Mouse (Mus musculus) kidney, embryonic 16.5 days (tissue): ENCODE measurements around the gene Phospho1. TPM values are rescaled to one million over a fixed set of nuclear protein-coding genes. Genes with fewer than 3 reads are reported as not detected.
A peak's percentile ranks its signal among the peaks of the same experiment; 100 is the strongest.

Source experiments
- ATAC-seq: fragments of 200-750 bp; cut with Nextera tagmentation; 2 replicates; pipeline ENCODE4 v1.8.0; 2017; ENCODE audit warnings: moderate TSS enrichment; ENCODE audit not compliant: low FRiP score, low TSS enrichment
- H3K27ac ChIP-seq: fragments of 300-500 bp; sonication (generic); 2 replicates; pipeline ENCODE4 v1.5.1; 2014; ENCODE audit warnings: low read length
- H3K27me3 ChIP-seq: fragments of 300-500 bp; sonication (generic); 2 replicates; pipeline ENCODE4 v1.6.1; 2014; ENCODE audit warnings: low read length, control low read depth, mixed read lengths; ENCODE audit not compliant: insufficient read depth
- H3K36me3 ChIP-seq: fragments of 300-500 bp; sonication (generic); 2 replicates; pipeline ENCODE4 v1.6.1; 2014; ENCODE audit warnings: low read length, control low read depth, mixed read lengths; ENCODE audit not compliant: insufficient read depth
- H3K4me1 ChIP-seq: fragments of 300-500 bp; sonication (generic); 2 replicates; pipeline ENCODE4 v1.6.1; 2014; ENCODE audit warnings: low read length, control low read depth, mixed read lengths; ENCODE audit not compliant: insufficient read depth
- H3K4me2 ChIP-seq: fragments of 300-500 bp; sonication (generic); replicated peaks from 2 replicates; pipeline ENCODE4 v1.6.1; 2014; ENCODE audit warnings: low read depth, low read length
- H3K4me3 ChIP-seq: fragments of 300-500 bp; sonication (generic); 2 replicates; pipeline ENCODE4 v1.5.1; 2014; ENCODE audit warnings: mild to moderate bottlenecking, low read length
- H3K9ac ChIP-seq: fragments of 300-500 bp; sonication (generic); replicated peaks from 2 replicates; pipeline ENCODE4 v1.6.1; 2014; ENCODE audit warnings: low read length
- H3K9me3 ChIP-seq: fragments of 300-500 bp; sonication (generic); 2 replicates; pipeline ENCODE4 v1.6.1; 2016; ENCODE audit warnings: low read length, control low read depth
- WGBS: fragments of 180-500 bp; shearing (Covaris S2); extraction: QIAGEN DNeasy Blood & Tissue Kit; methylation state at CpG from one replicate; pipeline ENCODE4 v1.1.7; 2014; 5-methylcytosine and 5-hydroxymethylcytosine counted together
- polyA plus RNA-seq: library from polyadenylated mRNA; unstranded; fragments of >200 nt; fragmentation: Nextera tagmentation; extraction: Ambion mirVana; gene quantifications from 2 replicates; pipeline ENCODE4 v1.2.1, GENCODE M21; 2015

The Phospho1 gene
- not detected in 2 replicates for polyA plus RNA-seq

GRCm38 (mm10) chr11:95824071-95824876, at the start of gene Phospho1:
TSS of gene Phospho1 (plus strand) at chr11:95824499.
- H3K9ac ChIP-seq, result peak within 1 kb of the TSS; percentile 77
- H3K4me3 ChIP-seq, result peak within 1 kb of the TSS; percentile 68
- H3K4me1 ChIP-seq, result peaks cover 14% of the 10 kb centered on the region
- peak; percentile 96 for ATAC-seq
- no peaks in the 10 kb centered on the region for H3K36me3 ChIP-seq
- H3K9me3 ChIP-seq, result no peaks in the 10 kb centered on the region
- H3K4me2 ChIP-seq, result peak within 1 kb of the TSS; percentile 98
- peaks cover 41% of the 10 kb centered on the region for H3K27me3 ChIP-seq
- under 1% methylated on average over 77 of the region's 78 CpGs for WGBS
- H3K27ac ChIP-seq, result no peak within 1 kb of the TSS

DNA sequence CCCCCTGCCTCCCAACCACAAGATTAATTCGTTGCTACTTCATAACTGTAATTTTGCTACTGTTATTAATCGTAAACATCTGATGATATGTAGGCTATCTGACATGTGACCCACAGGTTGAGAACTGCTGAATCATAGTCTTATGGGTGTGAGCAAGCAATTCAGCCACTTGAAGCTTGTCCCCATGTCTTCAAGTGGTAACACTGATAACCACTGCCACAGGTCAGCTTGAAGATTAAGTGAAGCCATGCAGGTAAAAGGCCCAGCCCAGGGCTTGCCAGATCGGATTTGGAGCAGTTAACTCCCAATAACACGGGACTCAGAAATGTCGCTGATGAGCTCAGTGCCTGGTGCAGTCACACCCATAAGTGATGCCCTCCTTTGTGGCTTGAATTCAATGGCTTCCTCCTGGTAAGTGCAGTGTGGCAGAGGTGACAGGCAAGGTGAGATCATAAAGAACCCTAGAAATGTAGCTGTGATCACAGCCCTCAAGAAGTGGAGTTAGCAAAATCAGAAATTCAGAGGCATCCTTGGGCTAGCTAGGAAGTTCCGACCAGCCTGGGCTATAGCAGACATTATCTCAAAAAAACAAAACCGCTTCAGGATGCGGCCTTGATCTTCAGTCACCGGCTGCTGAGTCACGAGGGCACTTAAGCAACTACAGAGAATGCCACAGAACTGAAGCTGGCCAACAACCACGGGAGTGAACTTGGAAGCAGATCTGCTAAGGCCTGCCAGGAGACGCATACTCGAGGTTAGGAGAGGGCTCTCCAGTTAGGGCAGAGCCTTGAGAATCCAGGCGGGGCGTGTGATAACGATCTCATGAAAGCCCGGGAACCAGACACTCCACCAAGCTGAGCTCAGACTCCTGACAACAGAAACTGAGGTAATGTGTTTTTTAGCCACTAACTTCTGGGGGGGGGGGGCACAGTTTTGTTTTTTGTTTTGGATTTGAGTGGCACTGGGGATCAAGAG, 46.7 kb upstream of the Phospho1 start:
- H3K4me1 ChIP-seq, result no peaks in the 10 kb centered on the region
- ATAC-seq, result 0 out of 2 replicates have a peak, but pooled peaks have one; percentile 23
- H3K36me3 ChIP-seq, result 0 out of 2 replicates have a peak, but pooled peaks cover 5% of the 10 kb centered on the region
- no peaks in the 10 kb centered on the region for H3K9me3 ChIP-seq
- H3K27ac ChIP-seq, result no peak overlapping the region
- H3K4me2 ChIP-seq, result no peak overlapping the region
- H3K9ac ChIP-seq, result no peak overlapping the region
- no peaks in the 10 kb centered on the region for H3K27me3 ChIP-seq
- WGBS, result 66% methylated on average over 17 of the region's 17 CpGs
- H3K4me3 ChIP-seq, result no peak overlapping the region

- Histone ChIP-seq H3K9ac (no peak overlapping the region), H3K27me3 (no peaks in the 10 kb centered on the region), H3K4me2 (no peak overlapping the region), H3K4me1 (no peaks in the 10 kb centered on the region), H3K27ac (no peak overlapping the region), H3K36me3 (0 out of 2 replicates have a peak, but pooled peaks cover 5% of the 10 kb centered on the region), H3K4me3 (no peak overlapping the region), H3K9me3 (no peaks in the 10 kb centered on the region)
- no peak for ATAC-seq
- WGBS, result 78% methylated on average over 4 of the region's 4 CpGs
Measured at GRCm38 (mm10) chr11:95778831-95779251, 45.5 kb upstream of the Phospho1 start.

- no peaks in the 10 kb centered on the region for H3K27me3 ChIP-seq
- no peaks in the 10 kb centered on the region for H3K4me1 ChIP-seq
- no peak overlapping the region for H3K9ac ChIP-seq
- no peak overlapping the region for H3K27ac ChIP-seq
- H3K36me3 ChIP-seq, result 0 out of 2 replicates have a peak, but pooled peaks cover 5% of the 10 kb centered on the region
- 79% methylated on average over 4 of the region's 4 CpGs for WGBS
- no peak overlapping the region for H3K4me2 ChIP-seq
- ATAC-seq, result no peak
- no peaks in the 10 kb centered on the region for H3K9me3 ChIP-seq
- no peak overlapping the region for H3K4me3 ChIP-seq
Measured at GRCm38 (mm10) chr11:95779366-95779765, 44.9 kb upstream of the Phospho1 start.

GRCm38 (mm10) chr11:95780480-95780879, 43.8 kb upstream of the Phospho1 start:
- Histone ChIP-seq H3K27ac (no peak overlapping the region), H3K36me3 (0 out of 2 replicates have a peak, but pooled peaks cover 5% of the 10 kb centered on the region), H3K9me3 (no peaks in the 10 kb centered on the region), H3K4me2 (no peak overlapping the region), H3K4me3 (no peak overlapping the region), H3K4me1 (no peaks in the 10 kb centered on the region), H3K9ac (no peak overlapping the region), H3K27me3 (no peaks in the 10 kb centered on the region)
- ATAC-seq, result no peak
- 83% methylated on average over 8 of the region's 8 CpGs for WGBS

- Histone ChIP-seq H3K4me3 (no peak overlapping the region), H3K27me3 (no peaks in the 10 kb centered on the region), H3K4me1 (no peaks in the 10 kb centered on the region), H3K4me2 (no peak overlapping the region), H3K9ac (no peak overlapping the region), H3K27ac (no peak overlapping the region), H3K9me3 (no peaks in the 10 kb centered on the region), H3K36me3 (no peaks in the 10 kb centered on the region)
- 73% methylated on average over 11 of the region's 11 CpGs for WGBS
- ATAC-seq, result no peak
Measured at GRCm38 (mm10) chr11:95781557-95781956, 42.7 kb upstream of the Phospho1 start.

GRCm38 (mm10) chr11:95783457-95783856, 40.8 kb upstream of the Phospho1 start:
- 79% methylated on average over 4 of the region's 4 CpGs for WGBS
- no peak overlapping the region for H3K27ac ChIP-seq
- no peaks in the 10 kb centered on the region for H3K27me3 ChIP-seq
- no peak for ATAC-seq
- no peaks in the 10 kb centered on the region for H3K4me1 ChIP-seq
- no peak overlapping the region for H3K9ac ChIP-seq
- H3K4me3 ChIP-seq, result no peak overlapping the region
- no peaks in the 10 kb centered on the region for H3K9me3 ChIP-seq
- no peak overlapping the region for H3K4me2 ChIP-seq
- H3K36me3 ChIP-seq, result no peaks in the 10 kb centered on the region

- H3K36me3 ChIP-seq, result no peaks in the 10 kb centered on the region
- ATAC-seq, result no peak
- H3K27ac ChIP-seq, result no peak overlapping the region
- no peaks in the 10 kb centered on the region for H3K27me3 ChIP-seq
- WGBS, result 87% methylated on average over 9 of the region's 9 CpGs
- H3K9ac ChIP-seq, result no peak overlapping the region
- H3K9me3 ChIP-seq, result no peaks in the 10 kb centered on the region
- no peak overlapping the region for H3K4me2 ChIP-seq
- H3K4me3 ChIP-seq, result no peak overlapping the region
- H3K4me1 ChIP-seq, result no peaks in the 10 kb centered on the region
Measured at GRCm38 (mm10) chr11:95783958-95784357, 40.3 kb upstream of the Phospho1 start.

DNA sequence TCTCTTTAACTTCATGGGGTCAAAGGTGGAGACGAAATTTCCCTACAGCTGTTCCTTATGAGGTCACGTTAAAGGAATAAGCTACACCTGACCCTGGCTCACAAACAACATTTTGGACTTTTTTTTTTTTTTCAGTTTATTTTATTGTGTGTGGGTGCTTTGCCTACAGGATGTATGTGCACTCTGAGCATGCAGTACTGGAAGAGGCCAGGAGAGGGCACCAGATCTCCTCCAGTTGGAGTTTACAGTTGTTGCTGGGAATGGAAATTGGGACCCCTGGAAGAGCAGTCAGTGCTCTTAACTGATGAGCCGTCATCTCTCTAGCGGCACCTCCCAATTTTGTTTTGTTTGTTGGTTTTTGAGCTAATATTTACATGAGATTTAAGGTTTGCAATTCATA, 38.6 kb upstream of the Phospho1 start:
- Histone ChIP-seq H3K27ac (no peak overlapping the region), H3K4me1 (no peaks in the 10 kb centered on the region), H3K9ac (no peak overlapping the region), H3K4me3 (no peak overlapping the region), H3K36me3 (no peaks in the 10 kb centered on the region), H3K4me2 (no peak overlapping the region), H3K27me3 (no peaks in the 10 kb centered on the region), H3K9me3 (no peaks in the 10 kb centered on the region)
- 92% methylated on average over 4 of the region's 4 CpGs for WGBS
- no peak for ATAC-seq
